Mouse (Mus musculus): ENCODE data around the gene Btg4.

Btg4 gene

GRCm38 (mm10) chr9:51060601-51061000 is at the start of gene Btg4:
TSS of gene Btg4 (plus strand) at chr9:51060901.
- DNase-seq (ENCODE audit: low spot score in 2 of 2): no peak

GRCm38 (mm10) chr9:51013644-51014043 is 47.1 kb upstream of the Btg4 start:
- no peak for DNase-seq (ENCODE audit: low spot score in 2 of 2)

GRCm38 (mm10) chr9:51015732-51016131 is 45.0 kb upstream of the Btg4 start:
- no peak for DNase-seq (ENCODE audit: low spot score in 2 of 2)

GRCm38 (mm10) chr9:51019670-51020069 is 41.0 kb upstream of the Btg4 start:
- DNase-seq (ENCODE audit: low spot score in 2 of 2): no peak

GRCm38 (mm10) chr9:51020351-51020750 is 40.4 kb upstream of the Btg4 start:
- DNase-seq (ENCODE audit: low spot score in 2 of 2): no peak

GRCm38 (mm10) chr9:51021123-51021795 is 39.4 kb upstream of the Btg4 start:
- DNase-seq (ENCODE audit: low spot score in 2 of 2): no peak

DNA sequence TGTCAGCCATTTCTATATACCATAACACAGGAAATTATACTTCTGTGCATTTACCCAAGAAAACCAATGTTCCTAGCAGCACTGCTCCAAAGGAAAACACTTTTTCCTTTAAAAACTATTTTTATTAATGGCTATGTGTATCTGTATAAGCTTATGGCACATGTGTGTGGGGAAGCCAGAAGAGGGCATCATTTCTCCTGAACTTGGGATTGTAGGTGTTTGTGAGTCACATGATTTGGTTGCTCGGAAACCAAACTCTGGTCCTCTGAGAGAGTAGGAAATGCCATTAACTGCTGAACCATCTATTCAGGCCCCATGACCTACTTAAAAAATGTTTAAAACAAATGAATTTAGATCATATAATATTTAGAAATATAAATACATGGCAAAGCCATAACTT is 33.7 kb upstream of the Btg4 start:
- DNase-seq (ENCODE audit: low spot score in 2 of 2): no peak

DNA sequence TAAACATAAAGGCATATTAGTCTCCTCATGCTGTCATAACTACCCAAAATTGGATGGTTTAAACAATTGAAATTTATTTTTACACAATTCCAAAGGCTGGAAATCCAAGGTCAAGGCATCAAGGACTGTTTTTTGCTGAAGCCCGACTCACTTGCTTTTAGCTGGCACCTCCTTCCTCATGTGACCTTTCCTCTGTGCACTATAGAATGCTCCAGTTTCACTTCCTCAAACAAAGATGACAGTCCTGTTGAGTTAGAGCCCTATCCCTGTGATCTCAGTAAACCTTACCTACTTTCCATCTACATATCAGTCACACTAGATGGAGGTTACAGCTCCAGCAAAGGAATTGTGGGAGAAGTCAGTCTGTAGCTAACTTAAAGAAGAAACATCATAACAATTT is 30.6 kb upstream of the Btg4 start:
- DNase-seq (ENCODE audit: low spot score in 2 of 2): no peak

- DNase-seq (ENCODE audit: low spot score in 2 of 2): no peak
Measured at GRCm38 (mm10) chr9:51031603-51032002, 29.1 kb upstream of the Btg4 start.

- no peak for DNase-seq (ENCODE audit: low spot score in 2 of 2)
Measured at GRCm38 (mm10) chr9:51032291-51032690, 28.4 kb upstream of the Btg4 start.

DNA sequence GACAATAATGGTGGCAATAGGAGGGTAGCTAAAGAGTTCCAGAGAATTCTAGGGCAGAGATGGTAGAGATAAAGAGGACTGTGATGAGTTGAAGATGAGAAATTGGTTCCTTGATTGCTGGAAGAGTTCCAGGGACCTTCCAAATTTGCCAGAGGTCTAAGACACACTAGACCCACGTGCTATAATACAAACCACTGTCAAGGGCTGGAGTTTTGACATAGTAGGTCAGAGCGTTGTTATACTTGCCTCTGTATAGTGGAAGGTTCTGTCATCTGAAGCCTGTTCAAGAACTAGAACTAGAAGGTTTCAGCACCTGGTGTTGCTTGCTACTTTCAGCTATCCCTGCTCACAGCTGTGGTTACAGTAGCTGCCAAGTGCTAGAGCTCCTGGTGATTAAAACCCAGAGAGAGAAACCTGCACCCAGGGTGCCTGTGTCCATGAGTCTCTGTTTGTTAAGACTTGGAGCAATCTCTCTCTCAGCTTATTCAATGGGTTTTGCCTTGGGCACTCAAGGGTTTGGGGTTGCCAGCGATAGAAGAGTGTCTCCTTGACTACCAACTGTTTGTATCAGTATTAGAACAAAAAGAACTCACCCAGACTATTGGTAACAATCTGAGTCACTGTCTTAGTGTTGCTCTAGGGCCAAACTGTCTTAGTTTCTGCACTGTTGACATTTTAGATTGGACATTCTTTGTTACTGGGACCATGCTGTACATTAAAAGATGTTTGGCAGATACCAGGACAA is 27.7 kb upstream of the Btg4 start:
- no peak for DNase-seq (ENCODE audit: low spot score in 2 of 2)

DNA sequence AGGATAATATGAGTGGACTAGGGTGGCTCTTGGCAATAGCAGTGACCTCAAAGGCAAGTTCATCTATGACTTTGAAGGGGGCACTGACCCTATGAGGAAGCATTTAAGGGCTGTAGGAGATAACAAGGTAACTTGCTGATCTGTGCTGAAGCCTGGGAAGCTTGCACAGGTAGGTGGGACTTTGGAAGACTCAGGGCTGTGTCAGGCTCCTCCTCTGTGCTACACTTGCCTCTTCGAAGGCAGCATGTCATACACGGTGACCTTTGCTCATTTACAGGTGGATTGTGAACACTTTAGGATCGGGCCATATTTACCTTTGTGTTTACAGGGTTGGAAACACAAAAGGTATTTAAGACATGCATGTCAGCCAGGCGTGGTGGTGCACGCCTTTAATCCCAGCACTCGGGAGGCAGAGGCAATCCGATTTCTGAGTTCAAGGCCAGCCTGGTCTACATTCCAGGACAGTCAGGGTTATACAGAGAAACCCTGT is 19.2 kb upstream of the Btg4 start:
- no peak for DNase-seq (ENCODE audit: low spot score in 2 of 2)

DNA sequence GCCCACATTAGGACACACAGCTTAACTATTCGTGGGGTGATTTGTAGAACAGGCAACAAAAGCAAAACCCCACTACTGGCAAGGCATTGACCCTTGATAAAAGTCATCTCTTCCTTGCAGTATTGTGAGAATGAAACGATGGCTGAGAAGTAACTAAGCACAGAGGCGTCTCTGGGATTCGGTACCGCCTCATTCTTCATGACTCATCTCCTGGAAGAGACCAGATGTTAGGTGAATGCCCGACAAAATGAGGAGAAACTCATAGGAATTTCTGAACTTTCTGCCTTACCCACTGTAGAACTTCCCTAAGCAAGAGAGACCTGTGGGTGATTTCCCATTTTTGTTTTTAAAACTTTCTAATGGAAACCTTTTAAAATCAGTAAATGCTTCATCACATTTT is 18.6 kb upstream of the Btg4 start:
- DNase-seq (ENCODE audit: low spot score in 2 of 2): no peak

DNA sequence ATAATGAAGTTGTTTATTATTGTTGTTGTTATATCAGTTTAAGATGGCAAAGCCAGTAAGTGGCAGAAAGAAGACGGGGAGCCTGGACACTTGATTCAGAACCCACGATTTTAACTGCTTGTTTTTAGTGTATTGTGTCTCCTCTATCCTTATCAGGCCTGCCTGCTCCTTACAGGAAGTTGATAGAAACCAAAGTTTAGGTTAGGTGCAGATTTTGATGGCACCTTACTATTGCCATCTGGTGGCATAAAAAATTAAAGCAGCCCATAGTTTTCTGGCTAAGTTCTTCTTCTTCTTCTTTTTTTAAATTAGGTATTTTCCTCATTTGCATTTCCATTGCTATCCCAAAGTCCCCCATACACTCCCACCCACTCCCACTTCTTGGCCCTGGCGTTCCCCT is 8.5 kb upstream of the Btg4 start:
- DNase-seq (ENCODE audit: low spot score in 2 of 2): peak in 1 of 2 experiments; percentile 20

DNA sequence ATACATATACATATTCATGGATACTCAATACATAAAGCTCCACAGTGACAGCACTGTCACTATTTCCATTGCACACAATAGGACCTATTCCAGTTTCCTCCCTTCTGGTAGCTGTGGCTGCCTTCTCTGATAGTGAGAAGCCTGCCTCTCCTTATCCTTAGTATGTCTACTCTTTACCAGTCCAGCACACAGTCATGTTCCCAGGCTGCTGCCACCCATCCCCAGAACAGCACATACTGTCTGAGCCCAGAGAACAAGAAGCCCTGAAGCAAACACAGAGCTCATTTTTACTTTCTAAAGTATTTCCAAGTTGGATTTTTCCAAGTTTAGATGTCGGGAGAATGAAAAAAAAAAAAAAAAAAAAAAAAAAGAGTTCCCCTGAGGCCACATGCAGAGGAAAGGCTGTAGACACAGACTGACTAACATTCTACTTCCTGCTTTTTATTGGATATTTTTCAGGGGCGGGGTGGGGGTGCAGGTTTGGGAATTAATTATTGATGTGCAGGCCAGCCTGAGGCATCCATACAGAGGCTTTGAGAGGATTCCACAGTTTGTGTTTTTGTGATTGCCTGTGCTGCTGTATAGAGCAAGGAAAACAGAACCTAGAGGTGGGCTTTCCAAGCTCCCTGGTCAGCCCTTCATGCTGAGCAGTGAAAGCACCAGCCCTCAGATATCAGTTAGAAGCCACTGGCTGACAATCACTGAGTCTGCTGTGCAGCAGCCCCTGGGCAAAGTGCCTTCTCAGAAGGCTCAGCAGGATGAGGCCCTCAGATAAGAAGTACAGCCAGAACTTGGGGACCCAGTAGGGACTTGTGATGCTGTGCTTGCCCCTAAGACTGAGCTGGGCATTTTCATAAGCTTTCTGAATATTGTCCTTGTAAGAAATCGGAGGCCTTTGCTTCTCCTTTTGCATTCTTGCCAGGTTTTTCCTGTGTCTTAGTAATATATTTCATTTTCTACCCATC is 4.1 kb upstream of the Btg4 start:
- DNase-seq (ENCODE audit: low spot score in 2 of 2): no peak

DNA sequence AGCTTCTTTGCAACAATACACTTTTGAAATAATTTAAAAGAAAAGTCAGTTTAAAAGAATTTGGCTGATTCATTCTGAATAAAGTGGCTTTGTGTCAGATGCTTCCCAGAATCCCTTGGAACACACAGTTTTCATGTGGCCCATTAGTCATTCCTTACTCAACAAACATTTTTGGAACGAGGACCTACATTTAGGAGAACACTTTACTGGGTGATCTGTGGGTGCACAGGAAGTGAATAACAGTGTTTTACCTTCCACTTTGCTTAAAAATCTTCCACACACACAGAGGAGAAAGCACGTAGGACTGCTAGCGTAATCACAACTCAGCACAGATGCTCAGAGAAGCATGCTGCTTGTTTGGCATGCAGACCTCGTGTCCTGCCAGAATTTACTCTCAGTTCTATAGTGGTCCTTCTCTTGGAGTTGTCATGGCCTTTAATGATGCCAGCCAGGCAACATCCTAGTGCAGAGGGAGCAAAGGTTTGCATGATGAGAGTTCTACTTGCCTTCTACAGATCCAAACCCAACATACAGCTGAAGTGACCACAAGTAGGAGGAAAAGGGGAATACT is 1.7 kb upstream of the Btg4 start:
- peak; percentile 19 to 41 for DNase-seq (ENCODE audit: low spot score in 2 of 2)

DNA sequence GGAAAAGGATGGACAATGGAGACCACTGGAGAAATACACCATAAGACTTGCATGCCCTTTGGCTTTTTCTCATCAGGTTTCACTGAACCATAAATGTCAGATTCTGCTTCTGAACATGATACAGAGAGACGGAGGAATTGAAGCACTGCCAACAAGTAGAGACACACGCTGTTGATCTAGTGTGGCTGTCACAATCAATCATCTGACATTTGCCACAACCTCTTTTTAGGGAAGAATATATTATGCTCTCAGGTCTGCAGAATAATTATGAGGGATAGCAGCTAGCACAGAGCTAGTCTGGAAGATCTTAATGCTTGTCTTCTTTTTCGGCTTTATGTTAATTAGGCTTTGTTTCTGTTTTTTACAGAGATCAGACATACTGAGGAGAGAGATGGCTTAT is 7.5 kb downstream of the Btg4 start:
- no peak for DNase-seq (ENCODE audit: low spot score in 2 of 2)

GRCm38 (mm10) chr9:51070801-51071200 is 10.1 kb downstream of the Btg4 start:
- DNase-seq (ENCODE audit: low spot score in 2 of 2): no peak

DNA sequence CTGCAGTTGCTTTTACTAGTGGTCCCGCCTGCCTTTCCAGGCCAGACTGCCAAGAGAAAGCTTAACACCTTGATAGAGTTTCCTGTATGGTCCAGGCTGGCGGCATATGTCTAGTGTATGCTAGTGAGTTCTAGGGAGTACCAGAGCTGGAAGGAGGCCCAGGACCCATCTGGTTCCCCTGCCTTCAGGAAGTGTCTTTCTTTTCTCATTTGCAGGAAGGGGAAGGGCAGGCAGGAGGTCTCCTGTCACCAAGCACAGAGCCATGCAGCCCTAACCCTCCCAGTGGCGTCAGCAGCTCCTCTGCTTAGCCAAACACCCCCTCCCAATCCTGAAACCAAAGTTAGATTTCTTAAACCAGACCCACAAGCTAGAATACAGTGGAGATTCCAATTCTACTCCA is 15.1 kb downstream of the Btg4 start:
- DNase-seq (ENCODE audit: low spot score in 2 of 2): peak in 1 of 2 experiments; percentile 24

- DNase-seq (ENCODE audit: low spot score in 2 of 2): no peak
Measured at GRCm38 (mm10) chr9:51076300-51076978, 15.7 kb downstream of the Btg4 start.

- DNase-seq (ENCODE audit: low spot score in 2 of 2): peak in 1 of 2 experiments; percentile 38
Measured at GRCm38 (mm10) chr9:51076979-51077315, 16.2 kb downstream of the Btg4 start, which contains the start of gene Layn. TSS of gene Layn (minus strand) at chr9:51077094.
